Mouse (Mus musculus) monocyte, adult 2 months (primary cell): Measurements from ENCODE around the gene Msx2.

ENCODE experiments used
- DNase-seq, 2 experiments: peaks; one replicate each; pipeline ENCODE4 v3.0.0; 2022; ENCODE audit warnings: low spot score in 2 of 2, low read depth in 1 of 2

Gene Msx2

DNA sequence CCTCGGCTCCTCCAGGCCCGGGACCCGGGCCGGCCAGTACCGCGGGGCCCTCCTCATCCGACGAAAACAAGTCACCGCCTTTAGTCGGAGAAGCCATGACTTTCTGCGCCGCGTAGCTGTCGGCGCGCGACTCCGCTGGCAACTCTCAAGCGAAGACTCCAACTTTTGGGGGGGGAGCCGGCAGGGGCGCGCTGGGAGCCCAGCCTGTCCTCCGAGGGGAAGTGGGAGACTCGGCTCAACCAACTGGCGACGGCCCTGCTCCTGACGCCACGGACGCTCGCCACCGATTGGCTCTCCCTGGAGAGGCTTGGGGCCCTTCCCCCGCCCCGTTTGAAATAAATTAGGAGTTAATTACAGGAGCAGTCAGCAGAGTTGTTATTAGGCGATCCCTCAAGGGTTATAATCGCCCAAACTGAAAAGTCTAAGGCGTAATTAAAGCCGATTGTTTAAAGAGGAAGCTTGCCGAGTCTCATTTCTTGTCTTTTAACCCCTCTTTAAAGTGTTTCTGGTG is at the start of gene Msx2:
Gene Msx2 (minus strand): TSS at position 461 of the 511 bp plus-strand sequence.
- DNase-seq: no peak

DNA sequence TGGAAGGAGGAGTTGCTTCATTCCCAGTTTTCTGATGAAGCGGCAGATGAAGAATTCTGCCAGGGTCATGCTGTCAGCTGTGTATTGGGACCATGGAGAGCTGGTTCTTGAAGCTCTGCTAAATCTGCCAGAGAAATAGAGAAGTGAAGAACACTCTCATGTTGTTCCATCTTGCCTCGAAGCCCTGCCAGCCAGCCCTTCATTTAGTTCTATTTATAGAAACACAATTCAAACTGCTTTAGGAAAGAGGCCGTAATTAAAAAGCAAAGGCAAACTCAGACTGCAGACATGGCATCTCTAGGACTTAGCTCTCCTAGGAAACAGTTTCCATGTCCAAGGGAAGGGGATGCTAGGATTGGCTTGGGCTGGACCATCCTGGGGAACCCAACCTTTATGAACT is 48.6 kb upstream of the Msx2 start:
- DNase-seq: no peak

DNA sequence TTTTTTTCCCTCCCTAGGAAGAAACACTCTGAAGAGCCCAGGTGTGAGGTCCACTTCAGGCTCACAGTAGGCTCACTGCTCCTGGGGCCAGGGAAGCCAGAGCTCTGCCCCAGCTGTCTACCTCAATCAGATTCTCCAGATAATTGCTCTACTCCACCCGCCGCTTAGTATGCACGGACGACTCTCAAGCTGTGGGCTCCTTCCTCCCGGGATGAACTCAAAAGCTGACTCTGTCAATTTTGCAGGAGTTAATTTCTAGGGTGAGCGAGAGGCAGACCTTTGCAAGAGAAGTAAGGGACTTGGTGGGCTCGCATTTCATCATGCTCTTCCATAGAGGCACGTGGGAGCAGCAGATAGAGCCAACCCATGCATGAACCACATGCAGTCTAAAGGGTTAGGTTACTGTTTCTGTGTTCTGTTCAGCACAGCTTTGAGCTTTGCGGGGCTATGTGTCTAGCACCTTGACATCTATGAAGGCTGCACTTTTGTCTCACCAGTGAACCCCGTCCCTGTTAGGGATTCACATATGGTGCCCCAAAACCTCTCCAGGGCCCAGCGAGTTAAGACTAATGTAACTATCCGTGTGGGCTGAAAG is 47.6 kb upstream of the Msx2 start:
- DNase-seq: no peak

DNA sequence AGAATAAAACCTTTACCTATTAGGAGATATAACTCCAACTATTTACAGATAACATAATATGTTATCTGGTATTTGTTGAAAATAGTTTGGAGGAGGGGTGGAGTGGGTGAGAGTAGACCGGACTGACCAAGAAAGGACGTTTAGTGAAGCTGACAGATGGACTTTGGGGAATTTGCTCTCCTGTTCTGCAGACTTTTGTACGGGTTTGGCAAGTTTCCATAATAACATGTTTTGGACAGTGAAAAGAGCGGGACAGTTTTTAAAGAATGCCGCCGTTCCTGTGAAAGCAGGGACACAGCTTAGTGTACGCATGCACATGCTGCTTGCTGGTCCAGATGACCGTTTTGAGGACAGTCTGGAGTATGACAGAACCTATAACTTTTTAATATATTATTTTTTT is 46.9 kb upstream of the Msx2 start:
- DNase-seq: no peak

DNA sequence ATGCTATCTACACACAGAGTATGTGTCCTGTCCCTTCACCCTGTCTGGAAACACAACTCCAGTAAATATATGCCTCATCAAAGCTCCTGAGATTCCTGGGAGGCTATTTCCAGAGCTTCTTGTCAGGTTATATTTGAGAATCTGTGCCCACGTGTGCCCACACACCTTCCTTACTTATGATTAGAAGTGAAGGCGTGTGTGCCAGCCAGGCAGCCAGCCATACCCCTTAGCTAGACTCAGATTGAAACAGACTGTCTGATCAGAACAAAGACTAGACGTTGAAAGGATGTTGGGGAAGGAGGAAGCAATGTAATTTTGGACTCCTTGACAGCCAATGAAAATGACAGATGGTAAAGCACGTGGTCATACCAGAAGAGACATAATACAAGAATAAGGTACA is 45.4 kb upstream of the Msx2 start:
- no peak for DNase-seq

DNA sequence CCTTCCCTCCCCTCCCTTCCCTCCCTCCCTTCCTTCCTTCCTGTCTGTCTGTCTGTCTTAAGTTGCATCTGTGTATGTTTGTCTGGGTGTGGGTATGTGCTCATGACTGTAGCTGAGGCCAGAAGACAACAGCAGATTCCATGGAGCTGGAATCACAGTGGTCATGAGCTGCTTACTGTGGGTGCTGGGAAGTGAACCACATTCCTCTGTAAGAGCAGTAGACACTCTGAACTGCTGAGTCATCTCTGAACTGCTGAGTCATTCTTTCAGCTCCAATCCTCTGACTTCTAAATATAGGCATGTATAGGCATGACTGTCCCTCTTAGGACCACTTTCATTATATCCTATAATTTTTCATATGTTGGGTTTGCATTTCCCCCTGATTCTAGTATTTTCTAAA is 41.7 kb upstream of the Msx2 start:
- DNase-seq: no peak

DNA sequence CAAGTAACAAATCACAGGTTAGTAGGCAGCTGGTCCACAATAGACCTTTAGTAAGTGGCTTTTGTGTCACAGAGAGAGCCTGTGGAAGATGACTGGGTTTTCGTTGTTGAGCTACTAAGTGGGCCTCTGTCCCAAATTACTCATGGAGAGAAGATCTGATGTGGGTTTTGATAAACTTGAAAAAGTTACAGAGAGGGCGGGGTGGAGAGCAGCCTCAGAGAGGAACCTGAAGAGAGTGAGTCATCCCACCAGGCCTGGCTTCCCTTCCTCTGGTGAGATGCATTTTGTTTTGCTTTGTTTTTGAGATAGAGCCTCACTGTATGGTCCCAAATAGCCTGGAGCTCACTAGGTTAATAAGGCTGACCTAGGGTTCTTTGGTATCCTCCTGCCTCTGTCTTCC is 38.5 kb upstream of the Msx2 start:
- no peak for DNase-seq

DNA sequence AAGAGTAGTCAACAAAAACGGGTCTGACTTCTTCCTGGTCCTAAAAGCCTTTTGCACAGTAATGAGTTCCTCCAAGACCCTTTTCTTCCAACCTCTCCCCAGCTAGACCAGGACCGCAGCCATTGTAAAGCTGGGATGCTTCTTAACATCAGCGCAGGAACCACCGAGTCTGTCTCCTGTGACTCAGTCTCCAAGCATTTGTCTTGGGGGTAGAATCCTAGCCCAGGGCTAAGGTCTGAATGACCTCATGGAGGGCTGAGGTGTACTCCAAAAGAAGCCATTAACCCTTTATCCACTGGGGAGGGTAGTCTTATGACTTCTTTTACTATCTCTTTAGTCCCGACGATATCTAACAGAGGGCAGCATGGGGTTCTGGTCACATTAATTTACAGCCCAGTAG is 29.5 kb upstream of the Msx2 start:
- no peak for DNase-seq

DNA sequence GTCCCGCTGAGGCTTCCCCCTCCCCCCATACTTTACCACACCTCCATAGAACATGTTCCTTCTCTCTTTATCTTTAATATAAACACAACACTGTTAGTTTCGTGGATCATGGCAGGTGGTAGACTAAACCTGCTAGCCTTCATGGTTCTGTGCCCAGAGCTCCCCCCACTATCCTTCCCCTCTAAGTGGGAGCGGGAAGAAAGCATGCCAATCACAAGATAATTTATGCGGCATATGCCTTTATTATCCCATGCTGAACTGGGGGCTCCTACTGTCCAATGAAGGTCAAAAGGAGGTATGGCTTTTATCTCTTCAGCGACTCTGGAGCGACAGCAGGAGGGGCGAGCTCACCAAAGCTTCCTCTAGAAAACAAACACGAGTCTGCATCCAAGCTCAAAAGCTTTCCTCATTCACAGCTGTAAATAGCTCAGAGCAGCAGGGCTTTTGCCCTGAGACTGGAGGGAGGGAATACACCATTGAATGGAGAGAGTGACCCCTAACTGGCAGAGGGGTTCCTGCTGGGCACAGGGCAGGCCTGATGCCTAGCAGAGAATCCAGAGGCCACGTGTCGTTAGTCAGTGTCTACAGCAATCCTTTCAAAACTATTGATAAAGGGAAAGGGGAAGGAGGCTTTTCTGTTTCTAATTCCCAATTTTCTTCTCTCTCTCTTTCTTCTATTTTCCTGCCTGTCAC is 28.8 kb upstream of the Msx2 start:
- DNase-seq: no peak

DNA sequence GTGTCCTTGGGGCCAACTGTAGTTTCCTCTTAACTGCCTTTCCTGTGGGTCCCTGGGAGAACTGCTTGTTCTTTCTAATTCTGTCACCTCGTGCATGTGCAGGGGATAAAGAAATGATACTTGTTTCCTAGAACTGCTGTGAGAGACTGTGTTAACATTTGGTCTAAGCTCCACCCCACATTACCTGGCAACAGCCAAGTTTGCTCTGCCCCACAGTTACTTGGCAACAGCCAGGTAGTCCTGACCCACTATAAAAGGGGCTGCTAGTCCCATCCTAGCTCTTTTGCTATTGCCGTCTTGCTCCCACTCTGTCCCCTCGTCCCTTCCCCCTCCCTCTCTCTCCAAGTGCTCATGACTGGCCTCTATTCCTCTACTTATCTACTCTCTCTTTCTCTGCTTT is 28.2 kb upstream of the Msx2 start:
- DNase-seq: no peak

DNA sequence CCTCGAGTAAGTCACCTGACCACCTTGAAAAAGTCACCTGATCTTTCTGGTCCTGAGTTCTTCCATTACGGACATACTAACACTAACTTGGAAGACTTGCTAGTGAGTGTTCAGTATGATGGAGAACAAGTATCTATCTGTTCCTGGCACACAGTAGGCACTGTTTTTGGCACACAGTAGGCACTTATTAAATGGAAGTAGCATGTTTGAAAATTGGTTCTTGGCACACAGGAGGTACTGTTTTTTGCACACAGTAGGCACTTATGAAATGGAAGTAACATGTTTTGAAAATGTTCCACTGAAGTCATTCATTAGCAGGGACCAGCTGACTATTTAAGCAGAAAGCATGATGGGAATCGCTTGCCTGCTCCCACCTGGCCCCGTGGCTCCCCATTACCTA is 13.6 kb upstream of the Msx2 start:
- DNase-seq: no peak

DNA sequence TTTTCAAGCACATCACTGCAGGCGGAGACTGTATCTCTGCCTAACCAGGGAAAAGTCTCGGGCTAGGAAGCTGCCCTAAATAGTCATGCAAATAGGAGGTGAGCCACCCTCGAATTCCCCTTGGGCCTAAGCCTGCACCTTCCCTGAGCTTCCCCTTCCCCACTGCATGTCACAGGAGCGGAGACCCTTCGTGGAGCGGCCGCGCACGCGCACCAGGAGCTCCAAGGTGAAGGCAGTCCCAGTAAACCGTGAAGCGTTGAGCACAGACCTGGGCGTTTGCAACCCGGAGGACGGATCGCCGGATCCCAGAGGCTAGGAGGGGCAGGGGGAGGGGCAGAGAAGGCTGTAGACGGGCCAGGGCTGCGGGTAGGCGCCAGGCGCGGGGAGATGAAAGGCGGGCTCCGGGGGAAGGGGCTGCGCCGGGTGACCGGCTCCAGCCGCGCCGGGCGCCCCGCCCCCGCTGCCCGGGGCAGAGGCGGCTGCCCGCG is 2.9 kb upstream of the Msx2 start:
- no peak for DNase-seq

DNA sequence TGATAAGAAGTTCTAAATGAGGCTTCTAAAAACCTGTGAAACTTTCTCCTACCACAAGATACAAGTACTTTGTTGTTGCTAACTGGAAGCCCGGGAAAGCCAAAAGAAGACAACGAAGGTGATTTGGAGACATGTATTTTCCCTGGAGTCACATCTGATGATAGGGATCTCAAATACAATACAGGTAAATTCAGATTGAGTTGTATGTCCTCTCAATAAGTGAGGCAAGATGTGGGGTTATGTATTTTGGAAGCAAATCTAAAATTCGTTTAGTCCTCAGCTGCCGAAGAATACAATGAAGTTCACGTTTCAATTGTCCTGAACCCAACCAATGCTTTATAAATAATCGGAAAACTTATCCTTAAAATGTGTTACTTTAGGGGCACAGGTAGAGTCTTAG is 1.6 kb upstream of the Msx2 start:
- DNase-seq: no peak

DNA sequence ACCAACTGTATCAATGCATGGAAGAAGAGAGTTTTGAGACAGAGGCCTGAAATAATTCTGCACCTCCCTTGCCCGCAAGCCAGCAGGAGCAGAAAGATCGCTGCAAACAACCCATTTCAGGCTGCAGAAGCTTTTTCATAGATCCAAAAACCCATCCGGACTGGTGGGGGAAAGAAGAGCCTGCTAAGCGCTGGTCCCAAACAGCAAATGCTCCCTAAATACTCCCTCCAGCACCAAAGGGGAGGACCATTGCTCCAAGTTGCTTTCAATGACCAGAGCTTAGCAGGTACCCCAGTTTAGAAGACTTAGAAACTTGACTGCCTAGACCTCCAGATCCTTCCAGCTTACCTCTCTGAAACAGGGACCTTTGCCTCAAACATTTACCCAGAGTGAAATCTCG is 1.1 kb upstream of the Msx2 start:
- DNase-seq: no peak

DNA sequence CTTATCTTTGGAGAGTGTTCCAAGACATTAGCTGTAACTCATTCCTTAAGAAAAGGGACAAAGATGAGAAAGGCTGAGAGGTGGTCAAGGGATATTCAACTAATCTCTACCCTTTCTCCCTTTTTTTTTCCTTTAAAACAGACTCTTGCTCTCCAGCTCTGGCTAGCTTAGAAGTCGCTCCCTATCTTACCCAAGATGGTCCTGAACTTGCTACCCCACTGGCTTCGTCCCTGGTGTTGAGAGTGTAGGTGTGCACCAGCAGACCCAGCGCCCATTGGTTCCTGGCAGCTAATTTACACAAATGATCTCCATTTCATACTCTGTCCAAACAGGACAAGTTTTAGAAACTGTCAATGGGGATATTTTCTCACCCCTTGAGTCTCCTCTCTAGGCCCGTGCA is 417 bp upstream of the Msx2 start:
- DNase-seq: no peak

DNA sequence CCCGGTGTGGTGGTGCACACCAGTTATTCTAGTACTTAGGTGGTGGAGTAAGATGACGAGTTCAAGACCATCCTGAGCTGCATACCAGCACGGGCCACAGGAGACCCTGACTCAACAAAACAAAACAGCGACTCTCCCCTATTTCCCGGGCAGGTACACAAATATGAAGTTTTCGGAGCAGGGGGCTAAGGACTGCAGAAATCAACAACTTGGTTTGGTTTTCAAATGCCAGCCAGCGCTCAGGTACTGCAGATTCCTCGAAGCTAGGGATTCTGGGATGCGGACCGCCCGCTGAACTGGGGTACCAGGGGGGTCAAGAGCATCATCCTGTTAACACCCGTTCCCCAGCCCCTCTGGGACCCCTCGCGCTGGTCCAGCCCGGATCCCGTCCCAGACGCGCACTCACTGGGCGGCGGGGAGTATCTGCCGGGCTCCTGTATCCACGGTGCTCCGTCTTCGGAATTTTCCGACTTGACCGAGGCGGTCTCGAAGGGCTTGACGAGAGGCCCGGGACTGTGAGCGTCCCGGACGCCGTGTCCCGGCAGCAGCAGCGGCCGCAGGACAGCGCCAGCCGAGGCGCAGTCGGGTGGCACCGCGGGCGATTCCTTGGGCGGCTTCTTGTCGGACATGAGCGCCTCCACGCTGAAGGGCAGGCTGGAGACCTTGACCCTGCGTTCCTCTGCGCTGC is 804 bp downstream of the Msx2 start:
- DNase-seq: no peak

DNA sequence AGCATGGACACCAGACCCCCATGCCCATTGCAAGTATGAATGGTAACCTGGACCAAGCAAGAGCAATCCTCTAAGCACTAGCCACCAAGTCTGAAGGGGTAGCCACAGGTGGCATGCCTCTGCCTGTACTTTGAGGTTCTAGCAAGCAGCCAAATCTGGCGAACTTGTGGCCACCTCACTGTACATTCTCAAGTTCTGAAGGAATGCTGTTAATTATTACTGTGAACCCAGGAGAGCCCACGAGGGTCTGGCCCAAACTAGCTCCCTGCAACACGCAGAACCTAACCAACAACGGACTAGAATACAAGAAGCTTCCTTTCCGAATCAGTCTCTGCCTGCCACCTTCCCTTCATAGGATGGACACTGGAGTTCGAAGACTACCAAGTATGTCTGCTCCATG is 1.5 kb downstream of the Msx2 start:
- DNase-seq: no peak

DNA sequence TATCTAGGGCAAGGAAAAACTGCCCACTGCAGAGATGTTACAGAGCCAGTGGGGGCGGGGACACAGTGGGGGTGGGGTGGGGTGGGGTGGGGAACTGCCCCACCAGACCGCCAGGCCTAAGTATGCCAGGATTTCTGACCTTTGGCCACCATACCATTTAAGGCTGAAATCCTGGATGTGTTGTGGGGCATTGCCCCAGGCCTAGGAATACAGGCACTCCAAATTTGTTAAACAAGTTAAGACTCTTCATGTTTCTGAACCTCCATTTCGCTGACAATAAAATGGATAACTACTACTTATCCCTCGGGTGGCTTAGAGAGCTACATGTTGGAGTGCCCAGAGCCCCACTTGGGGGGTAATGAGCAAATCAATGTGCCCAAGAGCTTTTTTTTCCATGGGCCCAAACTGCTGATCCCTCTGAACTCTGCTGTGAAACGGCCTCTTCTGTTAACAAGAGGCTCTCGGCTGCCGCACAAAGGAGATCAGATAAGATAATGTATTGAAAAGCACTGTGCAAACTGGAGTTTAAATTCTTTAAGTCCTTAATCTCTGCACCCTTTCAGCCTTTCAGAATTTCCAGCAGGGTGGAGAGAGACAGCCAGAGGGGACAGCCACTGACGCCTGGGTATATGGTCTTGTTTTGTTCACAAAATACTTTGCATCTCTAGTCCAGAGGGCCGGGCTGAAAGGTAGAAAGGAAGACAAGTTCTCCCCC is 2.3 kb downstream of the Msx2 start:
- no peak for DNase-seq

DNA sequence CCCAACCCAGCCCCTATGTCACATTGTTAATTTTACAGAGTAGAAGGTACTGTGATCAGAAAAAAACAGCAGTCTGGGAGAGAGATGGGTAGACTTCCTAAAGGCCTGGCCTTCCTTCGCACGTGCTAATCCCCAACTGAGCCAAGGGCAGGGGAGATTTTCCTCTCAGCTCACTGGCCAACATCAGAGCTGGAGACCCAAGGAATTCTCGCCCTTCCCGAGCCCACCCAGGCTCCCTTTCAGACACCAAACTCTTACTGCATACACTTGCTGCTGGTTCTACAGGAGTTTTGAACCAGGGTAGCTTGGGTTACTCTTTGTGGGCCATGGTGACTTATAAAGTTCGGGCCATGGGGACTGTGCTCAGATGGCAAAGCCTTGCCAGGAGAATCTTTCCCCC is 3.1 kb downstream of the Msx2 start:
- no peak for DNase-seq

DNA sequence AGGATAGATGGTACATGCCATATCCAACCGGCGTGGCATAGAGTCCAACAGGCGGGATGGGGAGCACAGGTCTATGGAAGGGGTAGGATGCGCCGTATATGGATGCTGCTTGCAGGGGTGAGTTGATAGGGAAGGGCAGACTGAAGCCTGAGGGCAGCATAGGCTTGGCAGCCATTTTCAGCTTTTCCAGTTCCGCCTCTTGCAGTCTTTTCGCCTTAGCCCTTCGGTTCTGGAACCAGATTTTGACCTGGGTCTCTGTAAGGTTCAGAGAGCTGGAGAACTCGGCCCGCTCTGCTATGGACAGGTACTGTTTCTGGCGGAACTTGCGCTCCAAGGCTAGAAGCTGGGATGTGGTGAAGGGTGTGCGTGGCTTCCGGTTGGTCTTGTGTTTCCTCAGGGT is 4.7 kb downstream of the Msx2 start:
- DNase-seq: no peak

DNA sequence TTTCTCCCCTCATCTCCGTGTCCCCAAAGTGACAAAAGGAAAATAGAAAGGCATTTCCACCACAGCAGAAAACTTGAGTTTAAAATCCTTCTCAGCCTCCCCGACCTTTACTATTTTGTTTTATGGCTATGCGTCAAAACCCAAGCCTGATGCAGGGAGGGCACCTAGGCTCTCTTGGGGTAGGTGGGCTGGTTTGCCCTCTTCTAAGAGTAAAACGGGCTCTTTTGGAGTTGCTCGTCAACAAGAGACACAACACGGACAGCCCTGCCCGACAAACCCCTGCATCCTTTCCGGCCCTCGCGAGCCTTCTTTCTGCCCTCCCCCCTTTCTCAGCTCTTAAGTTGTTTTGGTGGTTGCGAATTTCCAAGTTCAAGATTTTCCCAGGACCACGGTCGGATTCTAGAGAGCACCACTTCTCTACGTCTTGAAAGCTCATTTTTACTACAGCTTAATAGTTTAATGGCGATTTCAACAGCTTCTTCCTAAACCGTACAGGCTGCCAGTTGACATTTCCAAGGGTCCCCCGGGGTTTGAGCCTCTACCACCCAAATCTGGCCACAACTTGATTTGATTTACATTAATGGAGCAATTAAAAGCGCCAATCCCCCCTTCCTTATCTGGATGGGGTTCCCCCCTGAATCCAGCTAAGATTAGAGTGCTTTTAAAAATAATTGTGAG is 6.5 kb downstream of the Msx2 start:
- DNase-seq: no peak
